Mouse (Mus musculus) forebrain, embryonic 11.5 days (tissue): ENCODE measurements around the gene Aoc1. TPM values are rescaled to one million over a fixed set of nuclear protein-coding genes. Genes with fewer than 3 reads are reported as not detected.

ENCODE experiments used
- ATAC-seq: fragments of 200-750 bp; cut with Nextera tagmentation; replicated peaks from 2 replicates; pipeline ENCODE4 v1.8.0; 2017; ENCODE audit warnings: moderate TSS enrichment; ENCODE audit not compliant: low FRiP score
- DNase-seq: peaks from one replicate; pipeline ENCODE4 v3.0.0-alpha.2; 2017; ENCODE audit warnings: low spot score
- H3K27ac ChIP-seq: fragments of 300-500 bp; sonication (generic); 2 replicates; pipeline ENCODE4 v1.5.1; 2014; ENCODE audit warnings: low read depth, low read length
- H3K27me3 ChIP-seq: fragments of 300-500 bp; sonication (generic); 2 replicates; pipeline ENCODE4 v1.6.1; 2014; ENCODE audit warnings: mild to moderate bottlenecking, low read length, mixed read lengths; ENCODE audit not compliant: control insufficient read depth, insufficient read depth
- H3K36me3 ChIP-seq: fragments of 300-500 bp; sonication (generic); 2 replicates; pipeline ENCODE4 v1.6.1; 2014; ENCODE audit warnings: mild to moderate bottlenecking, low read length, moderate library complexity, mixed read lengths; ENCODE audit not compliant: control insufficient read depth, insufficient read depth
- H3K4me1 ChIP-seq: fragments of 300-500 bp; sonication (generic); replicated peaks from 2 replicates; pipeline ENCODE4 v1.6.1; 2014; ENCODE audit warnings: low read length, mixed read lengths; ENCODE audit not compliant: control insufficient read depth, insufficient read depth
- H3K4me2 ChIP-seq: fragments of 300-500 bp; sonication (generic); 2 replicates; pipeline ENCODE4 v1.6.1; 2014; ENCODE audit warnings: low read depth, mild to moderate bottlenecking, low read length, moderate library complexity, mixed read lengths; ENCODE audit not compliant: severe bottlenecking
- H3K4me3 ChIP-seq: fragments of 300-500 bp; sonication (generic); 2 replicates; pipeline ENCODE4 v1.5.1; 2014; ENCODE audit warnings: low read depth, low read length
- H3K9ac ChIP-seq: fragments of 300-500 bp; sonication (generic); 2 replicates; pipeline ENCODE4 v1.6.1; 2014; ENCODE audit warnings: low read length
- H3K9me3 ChIP-seq: fragments of 300-500 bp; sonication (generic); 2 replicates; pipeline ENCODE4 v1.6.1; 2016; ENCODE audit warnings: low read length, mixed read lengths; ENCODE audit not compliant: control insufficient read depth
- WGBS: fragments of 180-500 bp; shearing (Covaris S2); extraction: QIAGEN DNeasy Blood & Tissue Kit; methylation state at CpG from one replicate; pipeline ENCODE4 v1.1.7; 2014; 5-methylcytosine and 5-hydroxymethylcytosine counted together
- polyA plus RNA-seq: library from polyadenylated mRNA; unstranded; fragments of >200 nt; fragmentation: Nextera tagmentation; extraction: Ambion mirVana; gene quantifications from 2 replicates; pipeline ENCODE4 v1.2.1, GENCODE M21; 2014

Aoc1 gene
- polyA plus RNA-seq, 1 experiment from 2014 or later, result not detected

DNA sequence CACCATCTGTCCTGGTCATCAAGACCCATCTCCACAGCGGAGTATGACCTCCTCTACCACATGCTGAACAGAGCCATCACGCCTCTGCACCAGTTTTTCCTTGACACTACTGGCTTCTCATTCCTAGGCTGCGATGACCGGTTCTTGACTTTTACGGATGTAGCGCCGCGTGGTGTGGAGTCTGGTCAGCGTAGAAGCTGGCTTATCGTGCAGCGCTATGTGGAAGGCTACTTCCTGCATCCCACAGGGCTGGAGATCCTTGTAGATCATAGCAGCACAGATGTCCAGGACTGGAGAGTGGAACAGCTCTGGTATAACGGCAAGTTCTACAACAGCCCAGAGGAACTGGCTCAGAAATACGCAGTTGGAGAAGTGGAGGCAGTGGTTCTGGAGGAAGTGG, 32.9 kb downstream of the Aoc1 start:
- no peaks in the 10 kb centered on the region for H3K27me3 ChIP-seq
- no peak overlapping the region for H3K4me2 ChIP-seq
- 95% methylated on average over 13 of the region's 13 CpGs for WGBS
- H3K9ac ChIP-seq, result no peak overlapping the region
- ATAC-seq (no peak), DNase-seq (no peak)
- no peaks in the 10 kb centered on the region for H3K9me3 ChIP-seq
- H3K4me1 ChIP-seq, result no peaks in the 10 kb centered on the region
- no peaks in the 10 kb centered on the region for H3K36me3 ChIP-seq
- H3K4me3 ChIP-seq, result no peak overlapping the region
- H3K27ac ChIP-seq, result no peak overlapping the region

DNA sequence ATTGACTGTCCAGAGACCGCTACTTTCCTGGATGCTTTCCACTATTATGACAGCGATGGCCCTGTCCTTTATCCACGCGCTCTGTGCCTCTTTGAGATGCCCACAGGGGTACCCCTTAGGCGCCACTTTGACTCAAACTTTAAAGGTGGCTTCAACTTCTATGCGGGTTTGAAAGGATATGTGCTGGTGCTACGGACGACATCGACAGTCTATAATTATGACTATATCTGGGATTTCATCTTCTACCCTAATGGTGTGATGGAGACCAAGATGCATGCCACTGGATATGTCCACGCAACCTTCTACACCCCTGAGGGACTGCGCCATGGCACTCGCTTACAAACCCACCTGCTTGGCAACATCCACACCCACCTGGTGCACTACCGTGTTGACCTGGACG, 33.7 kb downstream of the Aoc1 start:
- WGBS, result 96% methylated on average over 14 of the region's 14 CpGs
- no peak for ATAC-seq
- DNase-seq, result no peak

DNA sequence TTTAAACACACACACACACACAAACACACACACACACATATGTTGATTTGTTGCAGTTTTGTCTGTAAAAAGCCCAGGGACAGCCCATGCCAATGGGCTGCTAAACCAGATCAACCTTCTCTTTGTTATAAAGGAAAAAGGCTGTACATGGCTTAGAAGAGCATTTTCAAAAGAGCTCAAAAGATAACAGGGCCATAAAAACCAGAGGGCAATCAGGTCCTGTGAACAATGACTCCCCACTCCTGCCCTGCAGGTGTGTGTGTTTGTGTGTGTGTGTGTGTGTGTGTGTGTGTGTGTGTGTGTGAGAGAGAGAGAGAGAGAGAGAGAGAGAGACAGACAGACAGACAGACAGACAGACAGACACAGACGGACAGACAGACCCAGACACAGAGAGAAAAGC, 36.5 kb downstream of the Aoc1 start:
- WGBS, result 67% methylated on average over 1 of the region's 1 CpGs
- no peak overlapping the region for H3K27ac ChIP-seq
- no peak overlapping the region for H3K4me3 ChIP-seq
- DNase-seq (no peak), ATAC-seq (no peak)
- H3K9me3 ChIP-seq, result no peaks in the 10 kb centered on the region
- no peaks in the 10 kb centered on the region for H3K4me1 ChIP-seq
- H3K4me2 ChIP-seq, result no peak overlapping the region
- H3K27me3 ChIP-seq, result no peaks in the 10 kb centered on the region
- no peak overlapping the region for H3K9ac ChIP-seq
- no peaks in the 10 kb centered on the region for H3K36me3 ChIP-seq

More for the DNA sequence above, 33.7 kb downstream of the Aoc1 start:
- Histone ChIP-seq H3K4me2 (no peak overlapping the region), H3K4me1 (no peaks in the 10 kb centered on the region), H3K9ac (no peak overlapping the region), H3K36me3 (no peaks in the 10 kb centered on the region), H3K27ac (no peak overlapping the region), H3K9me3 (no peaks in the 10 kb centered on the region), H3K27me3 (no peaks in the 10 kb centered on the region), H3K4me3 (no peak overlapping the region)

DNA sequence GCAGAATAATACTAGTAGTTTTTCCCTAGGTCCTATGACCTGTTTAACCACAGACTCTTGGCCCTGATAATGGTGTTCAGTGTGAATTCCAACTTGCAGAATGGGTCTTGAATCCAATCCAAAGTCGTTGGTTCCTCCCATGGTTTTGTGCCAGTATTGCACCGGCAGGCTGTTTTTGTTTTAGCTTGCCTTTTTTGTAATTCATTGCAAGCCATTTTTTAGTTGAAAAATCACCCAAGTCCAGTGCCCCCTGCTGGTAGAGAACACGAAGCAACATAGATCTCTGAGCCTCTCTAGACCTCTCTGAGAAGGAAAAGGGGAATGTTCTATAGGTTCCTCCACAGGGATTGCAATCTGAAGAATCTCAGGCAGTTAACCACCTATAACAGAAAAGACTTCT, 39.3 kb downstream of the Aoc1 start:
- Histone ChIP-seq H3K9me3 (no peaks in the 10 kb centered on the region), H3K4me3 (no peak overlapping the region), H3K4me2 (no peak overlapping the region), H3K4me1 (no peaks in the 10 kb centered on the region), H3K9ac (no peak overlapping the region), H3K27me3 (no peaks in the 10 kb centered on the region), H3K27ac (no peak overlapping the region), H3K36me3 (no peaks in the 10 kb centered on the region)
- WGBS, result 39% methylated on average over 3 of the region's 3 CpGs
- DNase-seq (no peak), ATAC-seq (no peak)

DNA sequence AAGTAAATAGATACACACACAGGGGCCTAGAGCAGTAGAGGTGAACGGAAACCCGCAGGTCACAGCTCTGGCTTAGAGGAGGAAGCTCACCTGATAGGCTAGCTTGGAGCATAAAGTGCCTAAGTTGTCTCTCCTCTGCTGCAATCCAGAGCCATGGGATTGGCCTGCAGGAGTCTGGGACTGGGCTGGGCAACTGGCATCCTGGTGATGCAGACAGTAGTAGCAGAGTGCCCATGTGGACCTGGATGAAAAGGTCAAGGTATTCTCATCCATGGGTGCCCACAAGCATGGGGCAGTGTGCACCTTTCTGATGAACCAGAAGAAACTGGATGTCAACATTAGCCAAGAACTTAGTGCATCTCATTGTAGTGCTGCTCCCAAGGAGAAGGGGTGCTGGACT, 40.9 kb downstream of the Aoc1 start:
- no peak overlapping the region for H3K9ac ChIP-seq
- no peaks in the 10 kb centered on the region for H3K36me3 ChIP-seq
- no peak overlapping the region for H3K4me3 ChIP-seq
- 91% methylated on average over 2 of the region's 2 CpGs for WGBS
- no peak overlapping the region for H3K4me2 ChIP-seq
- no peaks in the 10 kb centered on the region for H3K27me3 ChIP-seq
- no peak overlapping the region for H3K27ac ChIP-seq
- no peak for ATAC-seq
- no peak for DNase-seq
- no peaks in the 10 kb centered on the region for H3K4me1 ChIP-seq
- H3K9me3 ChIP-seq, result no peaks in the 10 kb centered on the region

DNA sequence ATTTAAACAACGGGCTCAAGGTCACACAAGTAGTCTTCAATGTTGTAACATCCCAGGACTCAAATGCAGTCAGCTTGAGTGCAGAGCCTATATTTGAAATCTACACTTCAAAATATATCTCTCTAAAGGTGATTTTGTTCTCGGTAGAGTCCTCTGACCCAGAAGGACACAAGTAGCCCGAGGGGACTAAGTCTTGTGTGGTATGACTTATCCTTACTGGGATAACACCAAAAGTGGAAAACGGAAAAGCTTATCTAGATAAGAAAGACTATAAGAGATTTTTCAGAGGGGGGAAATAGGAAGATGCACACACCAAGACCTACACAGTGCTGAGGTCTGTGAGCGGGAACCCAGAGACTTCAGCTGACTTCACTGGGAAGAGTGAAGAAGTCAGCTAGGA, 56.9 kb downstream of the Aoc1 start, which contains the start of gene 1600015I10Rik:
Gene 1600015I10Rik (plus strand): TSS at position 301 of the 400 bp plus-strand sequence.
- no peak within 1 kb of the TSS for H3K4me3 ChIP-seq
- 89% methylated on average over 5 of the region's 5 CpGs for WGBS
- DNase-seq, result no peak
- no peak within 1 kb of the TSS for H3K9ac ChIP-seq
- ATAC-seq, result no peak
- H3K36me3 ChIP-seq, result no peaks in the 10 kb centered on the region
- no peaks in the 10 kb centered on the region for H3K27me3 ChIP-seq
- H3K9me3 ChIP-seq, result no peaks in the 10 kb centered on the region
- no peak within 1 kb of the TSS for H3K27ac ChIP-seq
- no peak within 1 kb of the TSS for H3K4me2 ChIP-seq
- no peaks in the 10 kb centered on the region for H3K4me1 ChIP-seq

DNA sequence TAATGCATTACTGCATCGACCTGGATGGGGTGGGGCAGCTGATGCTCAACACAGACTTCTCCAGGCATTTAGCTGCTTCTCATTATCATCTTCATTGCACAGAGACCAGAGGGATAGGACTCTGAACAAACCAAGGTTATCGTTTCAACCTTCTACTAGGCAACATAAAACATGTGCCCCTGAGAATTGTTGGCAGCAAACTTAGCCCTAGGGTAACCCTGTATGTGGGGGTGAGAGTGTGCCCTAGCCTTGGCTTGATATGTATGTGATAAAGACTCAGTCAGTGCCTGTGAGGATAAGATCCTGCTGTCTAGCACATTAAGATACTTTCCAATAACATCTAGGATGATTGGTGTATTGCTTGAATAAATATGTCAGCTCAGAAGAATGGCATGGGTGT, 76.9 kb downstream of the Aoc1 start:
- H3K27ac ChIP-seq, result no peak overlapping the region
- DNase-seq (no peak), ATAC-seq (no peak)
- H3K9ac ChIP-seq, result no peak overlapping the region
- H3K4me2 ChIP-seq, result no peak overlapping the region
- no peaks in the 10 kb centered on the region for H3K4me1 ChIP-seq
- H3K9me3 ChIP-seq, result no peaks in the 10 kb centered on the region; the same call in 1 of the 2 replicates
- 76% methylated on average over 2 of the region's 2 CpGs for WGBS
- no peaks in the 10 kb centered on the region for H3K36me3 ChIP-seq
- no peak overlapping the region for H3K4me3 ChIP-seq
- H3K27me3 ChIP-seq, result no peaks in the 10 kb centered on the region

DNA sequence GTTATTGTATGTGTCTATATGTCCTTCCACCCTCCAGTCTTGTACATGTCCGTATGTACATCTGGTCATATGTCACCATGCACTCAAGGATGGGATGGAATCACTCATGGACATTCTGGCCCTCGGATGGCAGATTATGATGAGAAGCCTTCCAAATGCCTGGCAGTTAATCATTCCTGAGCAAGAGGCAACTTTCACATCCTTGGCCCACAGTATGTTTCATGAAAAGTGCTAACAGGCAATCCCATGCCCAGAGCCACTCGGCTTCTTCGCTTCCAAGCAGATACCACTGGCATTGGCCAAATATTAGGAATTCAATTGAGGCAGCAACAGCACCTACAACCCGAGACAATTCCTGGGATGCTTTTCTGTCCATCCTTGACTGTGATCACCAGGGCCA, 78.0 kb downstream of the Aoc1 start:
- Histone ChIP-seq H3K36me3 (no peaks in the 10 kb centered on the region), H3K9me3 (no peaks in the 10 kb centered on the region), H3K27me3 (no peaks in the 10 kb centered on the region), H3K9ac (no peak overlapping the region), H3K4me1 (no peaks in the 10 kb centered on the region), H3K27ac (no peak overlapping the region), H3K4me2 (no peak overlapping the region), H3K4me3 (no peak overlapping the region)
- 90% methylated on average over 5 of the region's 5 CpGs for WGBS
- ATAC-seq, result no peak
- DNase-seq, result peak; percentile 11

DNA sequence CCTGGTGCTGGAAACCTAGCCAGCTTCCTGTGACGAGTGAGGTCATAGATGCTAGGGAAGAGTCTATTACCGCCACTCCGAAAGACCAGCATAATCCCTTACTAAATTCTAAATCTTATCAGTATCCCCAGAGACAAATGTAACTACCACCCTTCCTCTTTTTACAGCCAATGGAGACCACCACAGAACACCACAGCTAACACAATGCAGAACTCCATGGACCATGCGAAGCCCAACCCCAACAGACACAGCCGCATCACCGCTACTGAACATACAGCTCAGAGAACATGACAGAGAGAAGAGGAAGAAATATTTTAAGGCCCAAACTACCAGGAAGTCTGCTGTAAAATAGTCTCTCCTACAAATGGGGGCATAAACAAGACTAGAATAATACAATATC, 78.9 kb downstream of the Aoc1 start:
- H3K27ac ChIP-seq, result no peak overlapping the region
- WGBS, result 90% methylated on average over 6 of the region's 6 CpGs
- no peaks in the 10 kb centered on the region for H3K27me3 ChIP-seq
- no peak overlapping the region for H3K4me2 ChIP-seq
- no peaks in the 10 kb centered on the region for H3K9me3 ChIP-seq
- DNase-seq, result peak; percentile 5
- H3K9ac ChIP-seq, result no peak overlapping the region
- no peak overlapping the region for H3K4me3 ChIP-seq
- no peaks in the 10 kb centered on the region for H3K4me1 ChIP-seq
- no peak for ATAC-seq
- H3K36me3 ChIP-seq, result no peaks in the 10 kb centered on the region
